Mouse (Mus musculus) spleen, adult 2 months (tissue): ENCODE results near the gene Itga7. TPM values are rescaled to one million over a fixed set of nuclear protein-coding genes. Genes with fewer than 3 reads are reported as not detected.

ENCODE experiments used
- DNase-seq, 2 experiments: peaks; one replicate each; pipeline versions ENCODE4 v3.0.0 to v3.0.0-alpha.2; 2012 to 2021; ENCODE audit warnings: low spot score in 2 of 2, low read depth in 1 of 2
- H3K27ac ChIP-seq: fragments of 200-500 bp; 2 replicates; pipeline ENCODE4 v1.5.1; 2012; ENCODE audit warnings: low read length, inconsistent platforms; ENCODE audit not compliant: insufficient read depth
- H3K27me3 ChIP-seq: fragments of 200-500 bp; 2 replicates; pipeline ENCODE4 v1.6.1; 2012; ENCODE audit warnings: mild to moderate bottlenecking, moderate library complexity, low read length, inconsistent platforms; ENCODE audit not compliant: control insufficient read depth, insufficient read depth
- H3K36me3 ChIP-seq: fragments of 200-500 bp; 2 replicates; pipeline ENCODE4 v1.6.1; 2012; ENCODE audit warnings: mild to moderate bottlenecking, low read length, inconsistent platforms; ENCODE audit not compliant: control insufficient read depth, insufficient read depth
- H3K4me1 ChIP-seq: fragments of 200-500 bp; 2 replicates; pipeline ENCODE4 v1.6.1; 2011; ENCODE audit warnings: inconsistent platforms; ENCODE audit not compliant: control insufficient read depth, insufficient read depth, insufficient read length
- H3K4me3 ChIP-seq: fragments of 200-500 bp; 2 replicates; pipeline ENCODE4 v1.5.1; 2011; ENCODE audit warnings: mild to moderate bottlenecking, inconsistent platforms; ENCODE audit not compliant: insufficient read depth, insufficient read length; ENCODE audit errors: extremely low read depth
- CTCF ChIP-seq: fragments of 200-500 bp; IDR thresholded peaks from 2 replicates; pipeline ENCODE4 v1.5.1; 2011; ENCODE audit warnings: mild to moderate bottlenecking, inconsistent platforms; ENCODE audit not compliant: insufficient read depth, insufficient read length, insufficient replicate concordance; ENCODE audit errors: extremely low read depth
- POLR2A ChIP-seq: fragments of 200-500 bp; IDR thresholded peaks from 2 replicates; pipeline ENCODE4 v1.6.1; 2011; ENCODE audit warnings: low read depth, low read length, inconsistent platforms
- WGBS: fragments of 180-500 bp; shearing (Covaris S2); methylation state at CpG from one replicate; pipeline ENCODE4 v1.1.7; 2018; 5-methylcytosine and 5-hydroxymethylcytosine counted together
- polyA plus RNA-seq: library from polyadenylated mRNA; depleted of rRNA; stranded (reverse); fragments of >200 nt; gene quantifications from 2 replicates; pipeline ENCODE4 v1.2.3, GENCODE M21; 2012

Gene Itga7
- polyA plus RNA-seq, 1 experiment = 5.8 TPM

- H3K4me1 ChIP-seq = no peaks in the 10 kb centered on the region
- no peaks in the 10 kb centered on the region for H3K36me3 ChIP-seq
- no peak within 1 kb of the TSS for H3K27ac ChIP-seq
- 52% methylated on average over 12 of the region's 12 CpGs for WGBS
- no peak within 1 kb of the TSS for H3K4me3 ChIP-seq
- TF ChIP-seq POLR2A (no peak), CTCF (no peak)
- no peak for DNase-seq
- 0 out of 2 replicates have a peak, but pooled peaks cover 2% of the 10 kb centered on the region for H3K27me3 ChIP-seq
Measured at GRCm38 (mm10) chr10:128960590-128961584, 27.3 kb downstream of the Itga7 start, which contains the start of gene Mettl7b. Gene Mettl7b, minus strand, starts transcription at chr10:128960988.

GRCm38 (mm10) chr10:128964961-128965360 lies 31.3 kb downstream of the Itga7 start:
- Histone ChIP-seq H3K4me1 (no peaks in the 10 kb centered on the region), H3K27me3 (0 out of 2 replicates have a peak, but pooled peaks cover 2% of the 10 kb centered on the region), H3K4me3 (no peak overlapping the region), H3K36me3 (no peaks in the 10 kb centered on the region), H3K27ac (no peak overlapping the region)
- no peak for DNase-seq
- TF ChIP-seq CTCF (no peak), POLR2A (no peak)
- WGBS = 85% methylated on average over 2 of the region's 2 CpGs

- WGBS = 60% methylated on average over 6 of the region's 6 CpGs
- DNase-seq = no peak
- TF ChIP-seq CTCF = no peak
- TF ChIP-seq POLR2A = no peak
Measured at GRCm38 (mm10) chr10:128965871-128966270, 32.3 kb downstream of the Itga7 start.

GRCm38 (mm10) chr10:128968341-128968749 lies 34.7 kb downstream of the Itga7 start:
- no peak for DNase-seq
- no peaks in the 10 kb centered on the region for H3K4me1 ChIP-seq
- TF ChIP-seq CTCF (no peak), POLR2A (no peak)
- H3K27me3 ChIP-seq = no peaks in the 10 kb centered on the region
- 47% methylated on average over 1 of the region's 1 CpGs for WGBS
- no peak overlapping the region for H3K27ac ChIP-seq
- no peaks in the 10 kb centered on the region for H3K36me3 ChIP-seq
- no peak overlapping the region for H3K4me3 ChIP-seq

More at GRCm38 (mm10) chr10:128965871-128966270, 32.3 kb downstream of the Itga7 start:
- Histone ChIP-seq H3K27ac (no peak overlapping the region), H3K36me3 (no peaks in the 10 kb centered on the region), H3K4me3 (no peak overlapping the region), H3K4me1 (no peaks in the 10 kb centered on the region), H3K27me3 (no peaks in the 10 kb centered on the region)

- no peak for DNase-seq
- Histone ChIP-seq H3K4me3 (no peak overlapping the region), H3K27ac (no peak overlapping the region), H3K4me1 (no peaks in the 10 kb centered on the region), H3K36me3 (no peaks in the 10 kb centered on the region), H3K27me3 (no peaks in the 10 kb centered on the region)
- WGBS = 56% methylated on average over 1 of the region's 1 CpGs
- no peak for TF ChIP-seq POLR2A
- no peak for TF ChIP-seq CTCF
Measured at GRCm38 (mm10) chr10:128970740-128971250, 37.2 kb downstream of the Itga7 start.

- Histone ChIP-seq H3K27me3 (no peaks in the 10 kb centered on the region), H3K36me3 (no peaks in the 10 kb centered on the region), H3K4me1 (no peaks in the 10 kb centered on the region), H3K4me3 (no peak overlapping the region), H3K27ac (no peak overlapping the region)
- 82% methylated on average over 4 of the region's 4 CpGs for WGBS
- DNase-seq = no peak
- no peak for TF ChIP-seq POLR2A
Measured at GRCm38 (mm10) chr10:128972841-128973240, 39.2 kb downstream of the Itga7 start.
